ENCODE assay signal across 17 mouse cellular contexts in the genomic region with DNA sequence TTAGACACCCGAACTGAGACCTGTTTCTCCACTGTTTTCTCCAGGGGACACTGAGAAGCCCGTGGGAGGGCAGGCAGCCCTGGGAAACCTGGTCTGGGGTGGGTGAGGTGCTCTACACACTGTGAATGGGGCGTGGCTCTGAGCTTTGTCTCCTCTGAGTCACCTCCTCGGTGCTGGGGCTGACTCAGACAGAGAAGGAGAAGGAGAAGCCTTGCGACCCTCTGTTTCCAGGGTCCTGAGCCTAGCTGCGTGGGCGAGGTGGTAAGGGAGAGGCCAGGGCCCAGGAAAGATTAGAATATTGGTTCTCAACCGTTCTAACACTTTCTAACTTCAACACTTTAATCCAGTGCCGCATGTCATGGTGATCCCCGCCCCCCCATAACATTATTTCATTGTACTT. TPM values are rescaled to one million over a fixed set of nuclear protein-coding genes. Genes with fewer than 3 reads are reported as not detected.
DNase-seq lines count a peak whose midpoint lies in the region.
"Had no signal": no experiment of that assay in that cellular context is flagged by ENCODE, and none has a peak within 500 bp of the region (broad histone marks: within the 10 kb centered on the region; RNA-seq: fewer than 3 reads in every experiment).

No protein-coding gene starts in this region.

- intact Hi-C loops in gastrocnemius, postnatal 36 days (cut with DNase I) = no loop called here

- peak; percentile 75 for DNase-seq in 3T3-L1 (ENCODE audit: low read depth, low spot score)
- DNase-seq in CD4-positive, CD25-positive, alpha-beta regulatory T cell, adult 2 months (ENCODE audit: low read depth, low spot score) = peak; percentile 51
- DNase-seq in c-Kit-positive CD71-negative TER-119-negative erythroid progenitor cells, embryonic 14.5 days (ENCODE audit: low read depth) = peak; percentile 67
- DNase-seq in natural killer cell, adult 2 months (ENCODE audit: low spot score in 2 of 2) = peak; percentile 62 to 69
- DNase-seq in right cerebral cortex, postnatal 10 days (ENCODE audit: low spot score in 2 of 2) = no peak
- no peak for DNase-seq in gastrocnemius, postnatal 36 days
- no peak for DNase-seq in T-cell, adult 2 months (ENCODE audit: low spot score)
- DNase-seq: adrenal gland, postnatal 36 days; cerebellum, adult 8-10 months; heart, adult 11 months; heart, postnatal 36 days; kidney, adult 18-20 months; kidney, postnatal 14 days; left cerebral cortex, postnatal 4 days; liver; lung, postnatal 10 days; thymus, postnatal 36 days had no signal

RNA-seq across cellular contexts. Expression of a gene that starts 46.9 kb away (rescaled TPM):
- under 1 TPM; 0.12 to 0.23 TPM for total RNA-seq in gastrocnemius, postnatal 36 days (2021)

Comparison
In these comparisons a context has a peak if more than half of its experiments do, and no peak if none do; other contexts are left out.
1. DNase-seq: peak in 3T3-L1 (single experiment), CD4-positive, CD25-positive, alpha-beta regulatory T cell, adult 2 months (single experiment), c-Kit-positive CD71-negative TER-119-negative erythroid progenitor cells, embryonic 14.5 days (single experiment) and natural killer cell, adult 2 months (2 of 2); none in right cerebral cortex, postnatal 10 days (0 of 2), gastrocnemius, postnatal 36 days (0 of 2) and T-cell, adult 2 months (single experiment).